Mouse (Mus musculus) lung, postnatal 4 days (tissue): ENCODE data around the gene Ralgps1.
"Not testable (repeated sequence)": the region's sequence is repeated elsewhere in the genome, so short reads cannot be mapped to it uniquely, and the experiment has no call there.

Experiments used
- DNase-seq, 2 experiments: peaks; one replicate each; pipeline ENCODE4 v3.0.0; 2021

Gene Ralgps1

GRCm38 (mm10) chr2:33232782-33233570 lies 138.3 kb downstream of the Ralgps1 start:
- no peak for DNase-seq

GRCm38 (mm10) chr2:33231788-33232187 lies 139.5 kb downstream of the Ralgps1 start:
- DNase-seq = no peak

GRCm38 (mm10) chr2:33230701-33231100 lies 140.6 kb downstream of the Ralgps1 start:
- DNase-seq = no peak

- DNase-seq = no peak
Measured at GRCm38 (mm10) chr2:33228551-33228950, 142.7 kb downstream of the Ralgps1 start.

GRCm38 (mm10) chr2:33228077-33228476 lies 143.2 kb downstream of the Ralgps1 start:
- no peak for DNase-seq

- no peak for DNase-seq
Measured at GRCm38 (mm10) chr2:33225921-33226320, 145.4 kb downstream of the Ralgps1 start.

- no peak for DNase-seq
Measured at GRCm38 (mm10) chr2:33223656-33224358, 147.5 kb downstream of the Ralgps1 start.

- DNase-seq = no peak
Measured at GRCm38 (mm10) chr2:33222480-33222879, 148.8 kb downstream of the Ralgps1 start.

GRCm38 (mm10) chr2:33221339-33221900 lies 149.9 kb downstream of the Ralgps1 start:
- DNase-seq = no peak

- DNase-seq = no peak
Measured at GRCm38 (mm10) chr2:33220674-33221338, 150.5 kb downstream of the Ralgps1 start.

GRCm38 (mm10) chr2:33220246-33220645 lies 151.0 kb downstream of the Ralgps1 start:
- no peak for DNase-seq

- peak in 1 of 2 experiments; percentile 40 for DNase-seq
Measured at GRCm38 (mm10) chr2:33219637-33220036, 151.6 kb downstream of the Ralgps1 start.

- DNase-seq = peak in 1 of 2 experiments; percentile 44
Measured at GRCm38 (mm10) chr2:33218903-33219625, 152.2 kb downstream of the Ralgps1 start.

- DNase-seq = no peak
Measured at GRCm38 (mm10) chr2:33217425-33217794, 153.9 kb downstream of the Ralgps1 start.

GRCm38 (mm10) chr2:33216645-33217424 lies 154.5 kb downstream of the Ralgps1 start:
- no peak for DNase-seq

GRCm38 (mm10) chr2:33215700-33216509 lies 155.4 kb downstream of the Ralgps1 start, which contains the start of gene Angptl2:
Gene Angptl2 (plus strand): TSS chr2:33216069.
- peak; percentile 91 to 95 for DNase-seq

GRCm38 (mm10) chr2:33215177-33215699 lies 156.0 kb downstream of the Ralgps1 start:
- no peak for DNase-seq

- not testable (repeated sequence) for DNase-seq
Measured at GRCm38 (mm10) chr2:33211263-33211662, 160.0 kb downstream of the Ralgps1 start.

- no peak for DNase-seq
Measured at GRCm38 (mm10) chr2:33210841-33211240, 160.4 kb downstream of the Ralgps1 start.

GRCm38 (mm10) chr2:33208134-33208533 lies 163.2 kb downstream of the Ralgps1 start:
- DNase-seq = no peak
